Mouse (Mus musculus) intestine, embryonic 14.5 days (tissue): ENCODE data around the gene Park7. TPM values are rescaled to one million over a fixed set of nuclear protein-coding genes. Genes with fewer than 3 reads are reported as not detected.

ENCODE experiments used
- ATAC-seq: fragments of 200-750 bp; cut with Nextera tagmentation; replicated peaks from 2 replicates; pipeline ENCODE4 v1.8.0; 2017; ENCODE audit warnings: low read depth, moderate number of reproducible peaks, moderate TSS enrichment, moderate library complexity; ENCODE audit not compliant: low FRiP score, low TSS enrichment
- DNase-seq: peaks from one replicate; pipeline ENCODE4 v3.0.0-alpha.2; 2018; ENCODE audit warnings: low spot score
- H3K27ac ChIP-seq: fragments of 300-500 bp; sonication (generic); 2 replicates; pipeline ENCODE4 v1.5.1; 2014; ENCODE audit warnings: low read depth, mild to moderate bottlenecking, control low read depth
- H3K27me3 ChIP-seq: fragments of 300-500 bp; sonication (generic); replicated peaks from 2 replicates; pipeline ENCODE4 v1.6.1; 2014; ENCODE audit warnings: low read length, control low read depth; ENCODE audit not compliant: control insufficient read depth, insufficient read depth
- H3K36me3 ChIP-seq: fragments of 300-500 bp; sonication (generic); 2 replicates; pipeline ENCODE4 v1.6.1; 2014; ENCODE audit warnings: low read length, control low read depth; ENCODE audit not compliant: control insufficient read depth, insufficient read depth
- H3K4me1 ChIP-seq: fragments of 300-500 bp; sonication (generic); replicated peaks from 2 replicates; pipeline ENCODE4 v1.6.1; 2014; ENCODE audit warnings: low read length, control low read depth, mixed read lengths; ENCODE audit not compliant: control insufficient read depth, insufficient read depth
- H3K4me2 ChIP-seq: fragments of 300-500 bp; sonication (generic); 2 replicates; pipeline ENCODE4 v1.6.1; 2014; ENCODE audit warnings: low read length
- H3K4me3 ChIP-seq: fragments of 300-500 bp; sonication (generic); 2 replicates; pipeline ENCODE4 v1.5.1; 2014; ENCODE audit warnings: low read depth, low read length, control low read depth, mixed read lengths
- H3K9ac ChIP-seq: fragments of 300-500 bp; sonication (generic); 2 replicates; pipeline ENCODE4 v1.6.1; 2014; ENCODE audit warnings: mild to moderate bottlenecking, low read length
- H3K9me3 ChIP-seq: fragments of 300-500 bp; sonication (generic); 2 replicates; pipeline ENCODE4 v1.6.1; 2016; ENCODE audit warnings: low read length, control low read depth; ENCODE audit not compliant: control insufficient read depth
- WGBS: fragments of 180-500 bp; shearing (Covaris S2); extraction: QIAGEN DNeasy Blood & Tissue Kit; methylation state at CpG from one replicate; pipeline ENCODE4 v1.1.7; 2014; 5-methylcytosine and 5-hydroxymethylcytosine counted together
- polyA plus RNA-seq: library from polyadenylated mRNA; unstranded; fragments of >200 nt; fragmentation: Nextera tagmentation; extraction: Ambion mirVana; gene quantifications from 2 replicates; pipeline ENCODE4 v1.2.1, GENCODE M21; 2014

Gene Park7
- polyA plus RNA-seq, 1 experiment from 2014 or later = 487 TPM

DNA sequence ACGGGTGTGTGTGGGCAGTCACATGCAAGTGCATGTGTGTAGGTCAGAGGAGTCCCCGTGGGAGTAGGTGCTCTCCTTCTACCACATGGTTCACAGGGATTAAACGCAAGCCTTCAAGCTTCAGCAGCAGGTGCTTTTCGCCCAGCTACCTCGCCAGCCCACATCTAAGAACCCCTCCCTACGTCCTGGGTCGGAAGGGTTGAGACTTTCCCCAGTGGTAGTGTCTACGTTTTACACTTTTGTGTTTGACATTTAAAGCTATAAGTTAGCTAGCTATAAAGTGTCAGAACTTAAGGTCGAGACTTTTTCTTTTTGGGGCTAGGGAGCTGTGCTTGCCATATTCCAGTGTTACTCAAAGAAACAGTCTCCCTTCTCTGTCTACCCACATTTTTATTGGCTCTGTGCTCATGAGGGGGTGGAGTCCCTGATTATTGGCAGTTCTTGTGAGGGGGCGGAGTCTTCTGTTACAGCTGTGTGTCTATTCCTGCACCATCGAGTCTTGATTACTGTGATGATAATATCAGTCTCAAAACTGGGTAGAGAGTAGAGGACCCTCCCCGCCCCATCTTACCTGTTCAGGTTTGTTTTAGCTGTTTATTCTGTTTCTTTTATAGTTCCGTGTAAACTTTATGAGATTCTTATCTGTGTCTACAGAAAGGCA lies 25.9 kb upstream of the Park7 start:
- H3K27me3 ChIP-seq = no peaks in the 10 kb centered on the region
- DNase-seq (no peak), ATAC-seq (no peak)
- no peak overlapping the region for H3K4me3 ChIP-seq
- H3K4me2 ChIP-seq = no peak overlapping the region
- H3K9me3 ChIP-seq = no peaks in the 10 kb centered on the region
- H3K36me3 ChIP-seq = no peaks in the 10 kb centered on the region
- H3K27ac ChIP-seq = no peak overlapping the region
- H3K4me1 ChIP-seq = no peaks in the 10 kb centered on the region
- 62% methylated on average over 13 of the region's 13 CpGs for WGBS
- H3K9ac ChIP-seq = no peak overlapping the region

DNA sequence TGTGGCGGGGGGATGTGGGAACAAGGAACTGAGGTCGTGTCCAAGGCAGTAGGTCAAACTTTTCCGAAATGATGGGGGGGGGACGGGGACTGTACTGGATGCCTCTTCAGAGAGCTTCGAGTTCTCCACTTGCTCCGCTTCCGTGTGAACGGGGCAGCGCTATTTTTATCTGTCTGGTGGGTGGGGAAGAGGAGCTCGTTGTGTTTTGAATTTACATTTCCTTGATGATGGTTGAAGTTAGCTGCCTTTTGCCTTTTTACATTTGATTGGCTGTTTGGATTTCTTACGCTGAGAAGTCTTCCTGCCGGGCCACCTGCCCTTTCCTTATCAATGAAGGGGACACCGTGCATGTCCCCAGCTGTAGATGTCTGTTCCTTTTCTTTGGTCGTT lies 23.8 kb upstream of the Park7 start:
- no peak overlapping the region for H3K9ac ChIP-seq
- ATAC-seq = no peak
- no peak overlapping the region for H3K27ac ChIP-seq
- H3K4me2 ChIP-seq = 0 out of 2 replicates have a peak overlapping the region, but pooled peaks have one; percentile 9
- no peak overlapping the region for H3K4me3 ChIP-seq
- no peaks in the 10 kb centered on the region for H3K9me3 ChIP-seq
- H3K4me1 ChIP-seq = no peaks in the 10 kb centered on the region
- 51% methylated on average over 14 of the region's 14 CpGs for WGBS
- H3K36me3 ChIP-seq = no peaks in the 10 kb centered on the region
- DNase-seq = no peak
- 0 out of 2 replicates have a peak, but pooled peaks cover 2% of the 10 kb centered on the region for H3K27me3 ChIP-seq

DNA sequence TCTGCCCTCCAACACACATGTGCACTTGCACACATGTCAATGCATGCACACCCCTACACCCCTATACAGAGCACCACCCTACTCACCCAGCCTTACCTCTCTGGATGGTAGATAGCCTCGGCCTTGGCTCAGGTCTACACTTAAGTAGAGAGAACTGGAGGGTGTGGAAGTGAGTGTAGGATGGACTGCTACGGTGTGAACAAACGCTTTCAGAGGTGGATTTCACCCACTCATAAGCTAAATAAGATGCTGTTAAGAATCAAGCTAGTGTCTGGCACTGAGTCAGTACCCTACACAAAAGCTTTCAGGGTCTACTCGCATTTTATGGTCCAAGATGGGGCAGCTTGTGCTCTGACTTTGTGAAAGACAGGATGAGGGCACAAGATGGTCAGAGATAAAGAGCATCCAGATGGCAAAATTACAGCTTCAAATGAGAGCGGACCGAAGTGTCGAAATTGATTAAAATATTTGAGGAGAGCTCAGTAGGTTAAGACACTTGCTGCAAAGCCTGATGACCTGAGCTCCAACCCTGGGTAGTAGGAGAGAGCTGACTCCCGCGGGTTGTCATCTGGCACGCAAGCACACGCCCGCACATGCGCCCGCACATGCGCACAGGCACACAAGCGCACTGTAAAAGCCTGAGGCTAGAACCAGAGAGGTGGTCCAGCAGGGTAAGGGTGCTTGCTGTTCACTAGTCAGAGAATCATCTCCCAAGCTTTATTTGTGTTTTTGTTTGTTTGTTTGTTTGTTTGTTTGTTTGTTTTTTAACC lies 23.2 kb upstream of the Park7 start:
- Histone ChIP-seq H3K36me3 (no peaks in the 10 kb centered on the region), H3K27ac (no peak overlapping the region), H3K4me3 (no peak overlapping the region), H3K9ac (no peak overlapping the region), H3K4me1 (no peaks in the 10 kb centered on the region), H3K27me3 (0 out of 2 replicates have a peak, but pooled peaks cover 2% of the 10 kb centered on the region), H3K4me2 (0 out of 2 replicates have a peak overlapping the region, but pooled peaks have one; percentile 9), H3K9me3 (no peaks in the 10 kb centered on the region)
- no peak for ATAC-seq
- WGBS = 81% methylated on average over 16 of the region's 16 CpGs
- no peak for DNase-seq

DNA sequence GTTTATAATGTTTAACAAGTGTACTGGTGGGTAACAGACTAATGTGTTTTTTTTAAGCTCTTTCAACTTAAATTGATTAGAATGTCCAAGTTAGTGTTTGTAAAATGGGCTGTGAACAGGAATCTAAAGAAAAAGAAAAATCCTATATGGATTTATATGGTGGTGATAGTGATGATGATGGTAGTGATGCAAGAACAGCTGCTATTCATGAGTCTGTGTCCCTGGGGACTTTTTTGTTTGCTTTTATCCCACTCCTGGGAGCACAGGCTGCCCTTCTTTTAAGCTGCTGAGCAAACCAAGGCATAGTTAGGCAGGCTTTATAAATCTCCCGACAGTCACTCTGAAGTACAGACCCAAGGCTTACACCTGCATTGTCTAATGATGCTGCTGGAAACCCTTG lies 19.3 kb upstream of the Park7 start:
- Histone ChIP-seq H3K4me3 (no peak overlapping the region), H3K9me3 (no peaks in the 10 kb centered on the region), H3K27me3 (0 out of 2 replicates have a peak, but pooled peaks cover 2% of the 10 kb centered on the region), H3K4me2 (no peak overlapping the region), H3K36me3 (no peaks in the 10 kb centered on the region), H3K4me1 (no peaks in the 10 kb centered on the region), H3K27ac (no peak overlapping the region), H3K9ac (no peak overlapping the region)
- DNase-seq (no peak), ATAC-seq (no peak)
- 70% methylated on average over 1 of the region's 1 CpGs for WGBS

DNA sequence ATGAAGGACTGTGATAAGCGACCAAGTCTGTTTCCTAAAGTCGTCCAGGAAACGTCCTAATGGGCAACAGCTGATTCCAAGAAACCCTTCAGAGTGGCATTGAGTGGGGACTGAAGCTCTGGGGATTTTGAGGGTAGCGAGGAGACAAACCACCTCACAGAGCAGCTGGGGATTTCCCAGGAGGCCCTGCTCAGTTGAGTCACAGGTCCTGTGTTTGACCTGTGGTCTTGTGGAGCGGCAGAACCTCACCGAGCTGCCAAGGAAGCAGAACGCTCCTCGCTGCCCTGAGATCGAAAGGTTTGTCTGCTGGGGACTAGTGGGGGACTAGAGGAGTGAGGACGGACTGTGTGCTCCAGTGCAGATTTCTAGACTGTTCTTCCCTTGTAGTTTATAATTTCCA lies 13.6 kb upstream of the Park7 start:
- Histone ChIP-seq H3K4me3 (no peak overlapping the region), H3K27me3 (no peaks in the 10 kb centered on the region), H3K4me1 (no peaks in the 10 kb centered on the region), H3K9ac (no peak overlapping the region), H3K36me3 (no peaks in the 10 kb centered on the region), H3K9me3 (no peaks in the 10 kb centered on the region), H3K27ac (no peak overlapping the region), H3K4me2 (no peak overlapping the region)
- ATAC-seq (no peak), DNase-seq (no peak)
- WGBS = 60% methylated on average over 10 of the region's 10 CpGs

DNA sequence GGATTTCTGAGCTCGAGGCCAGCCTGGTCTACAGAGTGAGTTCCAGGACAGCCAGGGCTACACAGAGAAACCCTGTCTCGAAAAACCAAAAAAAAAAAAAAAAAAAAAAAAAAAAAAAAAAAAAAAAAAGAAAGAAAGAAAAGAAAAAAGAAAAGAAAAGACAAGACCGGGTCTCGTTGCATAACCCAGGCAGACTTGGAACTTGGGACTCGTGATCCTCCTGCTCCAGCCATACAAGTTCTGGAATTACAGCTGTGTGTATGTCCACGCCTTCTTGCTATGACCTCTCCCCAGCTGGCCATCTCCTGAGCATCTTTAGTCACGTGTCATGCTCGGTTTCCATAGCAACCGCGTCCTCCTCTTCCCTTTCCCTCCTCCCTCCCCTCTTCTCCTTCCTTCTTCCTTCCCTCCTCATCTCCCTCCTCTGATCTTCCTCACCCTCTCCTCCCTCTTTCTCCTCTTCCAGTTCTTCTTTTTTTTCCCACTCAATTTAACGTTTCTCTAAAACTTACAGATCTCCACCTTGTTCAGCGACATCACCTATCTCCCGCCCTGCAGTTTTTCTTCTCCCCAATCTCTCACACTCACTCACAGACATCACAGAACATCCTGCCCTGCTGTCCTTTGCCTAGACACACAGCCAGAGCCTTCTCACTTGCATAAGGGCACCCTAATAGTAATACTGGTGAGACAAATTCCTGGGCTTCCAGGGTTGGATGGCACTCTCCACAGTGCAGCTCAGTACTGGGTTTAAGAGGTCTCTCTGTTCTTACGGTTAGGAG lies 12.9 kb upstream of the Park7 start:
- 49% methylated on average over 13 of the region's 14 CpGs for WGBS
- no peaks in the 10 kb centered on the region for H3K27me3 ChIP-seq
- no peak for ATAC-seq

DNA sequence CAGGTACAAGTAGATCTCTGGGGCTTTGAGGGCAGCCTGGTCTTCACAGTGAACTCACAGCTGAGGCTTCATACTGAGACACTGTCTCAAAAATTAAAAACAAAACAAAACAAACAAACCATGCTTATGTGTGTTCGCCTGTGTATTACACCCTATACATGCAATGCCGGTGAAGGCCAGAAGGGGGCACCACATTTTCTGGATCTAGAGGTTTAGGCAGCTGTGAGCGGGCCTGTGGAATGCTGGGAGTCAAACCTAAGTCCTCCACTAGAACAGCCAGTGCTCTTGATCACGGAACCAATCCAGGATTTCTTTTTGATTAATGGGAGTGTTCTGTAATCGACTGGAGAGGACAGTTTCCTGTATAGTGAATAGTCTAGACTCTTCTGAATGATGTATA lies 11.7 kb upstream of the Park7 start:
- no peak for ATAC-seq
- WGBS = 54% methylated on average over 5 of the region's 5 CpGs
- no peaks in the 10 kb centered on the region for H3K36me3 ChIP-seq
- DNase-seq = no peak
- H3K9ac ChIP-seq = no peak overlapping the region
- no peak overlapping the region for H3K4me2 ChIP-seq
- H3K4me3 ChIP-seq = no peak overlapping the region
- H3K4me1 ChIP-seq = no peaks in the 10 kb centered on the region
- H3K27me3 ChIP-seq = no peaks in the 10 kb centered on the region
- H3K27ac ChIP-seq = no peak overlapping the region
- no peaks in the 10 kb centered on the region for H3K9me3 ChIP-seq

More for the DNA sequence above, 12.9 kb upstream of the Park7 start:
- H3K27ac ChIP-seq = no peak overlapping the region
- no peak for DNase-seq
- no peaks in the 10 kb centered on the region for H3K4me1 ChIP-seq
- H3K4me3 ChIP-seq = no peak overlapping the region
- H3K9ac ChIP-seq = no peak overlapping the region
- H3K4me2 ChIP-seq = no peak overlapping the region
- H3K36me3 ChIP-seq = no peaks in the 10 kb centered on the region
- no peaks in the 10 kb centered on the region for H3K9me3 ChIP-seq

DNA sequence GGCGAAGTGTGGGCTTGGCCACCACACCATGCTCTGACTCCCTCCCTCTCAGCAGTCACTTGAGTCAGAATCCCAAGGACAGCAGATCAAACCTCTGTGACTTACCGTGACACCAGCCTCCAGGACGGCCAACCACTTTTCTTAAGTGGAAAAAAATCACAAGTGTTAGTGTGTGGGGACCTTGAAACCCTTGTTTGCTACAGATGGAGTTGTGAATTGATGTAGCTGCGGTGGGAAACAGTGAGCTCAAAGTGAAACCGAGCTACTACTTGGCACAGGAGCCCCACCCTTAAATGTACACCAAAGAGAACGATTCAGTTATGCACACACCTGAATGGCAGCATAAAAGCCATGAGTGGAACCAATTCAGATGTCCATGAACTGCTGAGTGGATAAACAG lies 10.7 kb upstream of the Park7 start:
- H3K4me1 ChIP-seq = no peaks in the 10 kb centered on the region

More for the DNA sequence above, 10.7 kb upstream of the Park7 start:
- no peaks in the 10 kb centered on the region for H3K36me3 ChIP-seq
- no peak for ATAC-seq
- no peaks in the 10 kb centered on the region for H3K27me3 ChIP-seq
- no peak overlapping the region for H3K4me2 ChIP-seq
- 83% methylated on average over 6 of the region's 6 CpGs for WGBS
- H3K9ac ChIP-seq = no peak overlapping the region
- DNase-seq = no peak
- H3K27ac ChIP-seq = no peak overlapping the region
- H3K4me3 ChIP-seq = no peak overlapping the region
- H3K9me3 ChIP-seq = no peaks in the 10 kb centered on the region
